Mouse (Mus musculus) testis, postnatal 10 days (tissue): ENCODE measurements around the gene Rarg.
"Not testable (repeated sequence)": the region's sequence is repeated elsewhere in the genome, so short reads cannot be mapped to it uniquely, and the experiment has no call there.

Experiments used
- DNase-seq: peaks from one replicate; pipeline ENCODE4 v3.0.0; 2021; ENCODE audit warnings: low spot score

Rarg gene

DNA sequence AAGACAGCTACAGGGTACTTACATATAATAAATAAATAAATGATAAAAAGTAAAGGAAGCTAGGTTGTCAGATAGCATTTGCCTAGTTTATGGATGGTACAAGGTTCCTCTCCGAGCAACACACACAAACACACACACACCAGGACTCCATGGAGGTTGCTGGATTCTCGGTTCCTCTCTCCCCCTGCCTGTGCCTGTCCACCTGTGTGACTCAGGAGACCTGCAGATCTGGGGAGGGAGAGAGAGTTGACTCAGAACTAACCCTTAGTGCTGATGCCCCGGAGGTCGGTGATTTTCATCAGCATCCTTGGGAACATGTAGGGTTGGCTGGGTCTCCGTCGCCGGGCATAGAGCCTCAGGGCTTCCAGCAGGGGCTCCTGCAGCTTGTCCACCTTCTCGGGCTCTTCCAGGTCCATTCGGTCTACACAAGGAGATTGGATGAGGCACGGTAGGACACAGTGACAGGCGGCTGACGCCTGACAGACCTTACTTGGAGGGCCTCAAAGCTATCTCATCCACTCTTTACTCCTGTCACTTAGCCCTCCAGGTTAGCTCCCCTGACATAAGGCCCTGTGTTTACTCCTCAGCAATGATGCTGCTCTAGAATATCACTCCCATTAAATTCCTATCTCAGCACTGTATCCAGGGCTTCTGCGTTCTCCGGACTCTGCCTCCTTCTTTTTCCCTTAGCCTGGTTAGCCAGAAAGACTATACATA, 18.6 kb downstream of the Rarg start:
- DNase-seq, result no peak

DNA sequence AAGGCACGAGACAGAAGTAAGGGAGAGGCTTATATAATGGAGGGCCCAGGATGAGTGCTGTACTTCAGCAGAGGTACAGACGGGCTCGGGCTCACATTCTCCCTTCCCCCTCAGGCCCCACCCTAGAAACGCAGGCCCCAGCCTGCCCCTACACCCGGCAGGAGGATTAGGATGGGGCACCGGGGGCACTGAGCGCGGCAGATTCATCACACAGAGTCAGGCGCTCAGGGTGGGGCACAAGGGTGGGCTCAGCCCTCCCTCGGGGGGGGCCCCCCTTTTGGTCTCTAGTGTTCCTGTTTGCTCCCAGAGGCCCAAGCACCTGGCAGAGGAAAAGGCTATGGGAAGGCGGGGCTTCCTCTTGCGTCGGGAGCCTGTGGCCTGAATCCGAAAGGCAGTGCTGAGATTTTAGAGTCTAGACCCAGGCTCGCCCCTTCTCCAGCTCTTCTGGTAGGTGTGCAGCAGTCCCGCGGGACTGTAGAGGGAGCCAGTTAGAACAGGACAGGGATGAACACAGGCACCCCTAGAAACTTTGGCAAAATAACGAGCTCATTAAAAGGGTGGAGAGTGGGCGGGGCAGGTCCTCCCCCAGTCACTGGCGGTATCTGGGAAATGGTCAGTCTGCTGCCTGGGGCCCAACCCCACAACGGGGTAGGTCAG, 21.8 kb downstream of the Rarg start:
- peak; percentile 48 for DNase-seq

DNA sequence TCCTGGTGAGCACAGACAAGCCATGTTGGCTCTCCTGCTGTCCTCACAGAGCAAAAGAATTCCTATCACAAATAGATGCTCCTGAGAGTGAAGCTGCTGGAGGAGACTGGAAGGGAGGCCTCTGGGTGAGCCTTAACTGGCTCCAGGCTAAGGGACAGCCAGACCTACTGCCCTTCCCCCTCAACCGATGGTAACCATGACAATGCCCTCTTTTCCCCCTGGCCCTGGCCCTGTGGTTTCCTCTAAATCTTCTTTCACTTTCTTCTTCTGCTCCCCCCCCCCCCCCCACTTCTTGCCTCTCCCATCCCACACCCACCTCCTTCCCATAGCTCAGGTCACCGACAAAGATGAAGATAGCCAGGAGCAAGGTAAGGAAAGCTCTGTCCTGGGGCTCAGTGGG, 23.4 kb downstream of the Rarg start:
- DNase-seq, result no peak

DNA sequence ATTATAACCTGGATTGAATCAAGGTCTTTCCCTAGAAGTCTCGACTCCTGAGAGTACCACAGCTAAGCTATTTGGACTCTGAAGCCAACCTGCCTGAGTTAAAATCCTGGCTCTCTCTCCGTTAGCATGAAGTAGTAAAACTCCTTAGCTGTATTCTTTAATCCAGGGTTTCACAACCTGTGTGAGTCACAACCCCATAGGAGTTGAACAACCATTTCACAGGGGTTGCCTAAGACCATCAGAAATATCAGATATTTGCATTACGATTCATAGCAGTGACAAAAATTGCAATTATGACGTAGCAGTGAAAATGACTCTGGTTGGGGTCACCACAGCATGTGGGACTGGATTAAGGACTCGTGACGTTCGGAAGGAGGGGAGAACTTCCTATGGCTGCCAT, 24.6 kb downstream of the Rarg start:
- no peak for DNase-seq

DNA sequence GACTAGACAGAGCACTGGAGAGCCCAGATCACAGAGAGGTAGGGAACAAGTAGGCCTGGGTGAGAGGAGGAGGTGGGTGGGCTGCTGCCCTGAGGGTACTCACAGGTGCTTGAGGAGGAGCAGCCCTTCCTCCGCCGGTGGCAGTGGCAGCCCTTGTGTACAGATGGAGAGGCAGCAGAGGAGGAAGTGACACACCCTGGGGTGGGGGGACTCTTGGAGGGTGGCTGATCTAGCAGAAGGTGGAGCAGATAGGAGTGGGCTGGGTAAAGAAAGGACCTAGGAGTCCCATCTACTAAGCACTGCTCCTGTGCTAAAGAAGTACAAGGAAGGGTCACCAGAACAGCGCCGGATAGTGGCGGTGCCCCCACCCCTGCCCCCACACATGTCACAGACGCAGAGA, 25.6 kb downstream of the Rarg start, which contains the start of gene Itgb7:
Gene Itgb7, minus strand, starts transcription at position 197 of the 400 bp plus-strand sequence.
- no peak for DNase-seq

DNA sequence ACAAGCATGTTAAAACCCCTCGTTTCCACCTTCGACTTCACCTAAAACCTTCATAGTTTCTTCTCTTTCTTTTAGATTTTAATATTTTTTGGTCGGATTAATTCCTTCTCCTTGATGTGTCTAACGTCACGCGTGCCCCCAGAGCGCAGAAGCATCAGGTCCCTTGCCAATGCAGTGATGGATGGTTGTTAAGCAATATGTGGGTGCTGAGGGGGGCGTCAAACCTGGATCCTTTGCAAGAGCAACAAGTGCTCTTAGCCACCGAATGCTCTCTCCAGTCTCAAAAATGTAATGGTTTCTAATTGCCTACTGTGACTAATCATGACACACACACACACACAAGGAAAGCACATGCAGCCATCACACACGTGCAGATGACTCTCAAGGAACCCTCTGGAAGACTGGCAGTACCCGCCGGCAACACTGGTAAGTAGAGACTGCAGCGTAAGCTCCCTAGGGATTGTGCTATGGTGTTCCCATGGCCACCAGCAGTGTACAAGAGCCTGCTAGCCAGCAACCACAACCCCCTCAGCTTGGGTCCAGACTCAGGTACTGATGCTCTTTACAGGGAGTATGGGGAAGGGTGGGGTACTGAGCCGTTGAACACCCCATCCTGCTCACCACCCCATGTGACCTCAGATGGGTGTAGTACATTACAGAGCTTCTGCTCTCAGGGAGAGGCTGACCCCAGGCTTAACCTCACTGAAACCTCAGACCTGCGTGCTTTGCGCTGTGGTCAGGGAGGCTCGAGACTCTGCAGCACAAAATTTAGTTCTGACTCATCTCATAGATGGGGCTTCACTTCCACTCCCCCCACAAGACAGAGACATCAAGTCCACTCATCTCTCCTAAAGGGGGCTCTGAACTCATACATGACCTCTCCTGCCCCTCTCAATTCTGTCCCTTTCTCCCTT, 26.7 kb downstream of the Rarg start:
- DNase-seq, result no peak

GRCm38 (mm10) chr15:102225619-102226018, 31.7 kb downstream of the Rarg start:
- DNase-seq, result not testable (repeated sequence)

GRCm38 (mm10) chr15:102224992-102225617, 32.2 kb downstream of the Rarg start:
- no peak for DNase-seq

- peak; percentile 90 for DNase-seq
Observed at GRCm38 (mm10) chr15:102224186-102224991, 32.9 kb downstream of the Rarg start.

GRCm38 (mm10) chr15:102222386-102222785, 34.9 kb downstream of the Rarg start:
- DNase-seq, result peak; percentile 50

DNA sequence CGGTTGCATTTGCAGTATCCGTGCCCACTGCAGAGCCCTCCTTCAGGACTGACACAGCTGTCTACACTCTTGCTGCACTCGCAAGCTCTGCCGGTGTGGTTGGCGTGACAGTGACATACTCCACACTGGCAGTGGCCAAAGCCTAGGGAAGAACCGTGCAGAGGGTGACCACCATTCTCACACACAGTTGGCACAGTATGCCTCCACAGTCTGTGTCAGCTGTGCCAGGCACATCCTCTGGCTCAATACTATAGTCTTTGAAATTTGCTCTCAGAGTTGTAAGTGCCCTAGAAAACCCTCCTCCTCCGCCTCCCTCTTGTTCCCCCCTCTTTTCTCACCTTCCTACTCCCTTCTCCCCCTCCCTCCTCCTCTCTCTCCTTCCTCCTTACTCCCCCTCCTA, 40.0 kb downstream of the Rarg start:
- no peak for DNase-seq

- DNase-seq, result peak; percentile 52
Observed at GRCm38 (mm10) chr15:102216459-102217228, 40.7 kb downstream of the Rarg start.

- DNase-seq, result no peak
Observed at GRCm38 (mm10) chr15:102215624-102216023, 41.7 kb downstream of the Rarg start.

- DNase-seq, result no peak
Observed at GRCm38 (mm10) chr15:102214132-102214531, 43.2 kb downstream of the Rarg start.

- DNase-seq, result no peak
Observed at GRCm38 (mm10) chr15:102211895-102212294, 45.4 kb downstream of the Rarg start.

DNA sequence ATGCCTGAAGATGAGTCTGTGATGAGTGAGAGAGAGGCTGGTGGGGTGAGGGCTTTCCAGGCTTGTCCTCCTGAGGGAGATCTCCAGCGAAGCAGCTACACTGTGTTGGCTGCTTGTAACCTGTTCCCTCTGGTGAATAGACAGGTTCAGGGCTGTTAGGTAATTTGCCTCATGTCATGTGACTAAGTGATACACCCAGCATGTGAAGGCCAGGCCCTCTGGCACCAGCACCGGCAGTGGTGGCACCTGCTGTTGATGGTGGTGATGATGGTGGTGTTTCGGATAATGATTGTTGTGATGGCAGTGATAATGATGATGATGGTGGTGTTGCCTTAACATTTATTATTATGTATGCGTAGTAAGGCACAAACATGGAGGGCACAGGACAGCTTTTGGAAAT, 46.5 kb downstream of the Rarg start:
- DNase-seq, result no peak

- no peak for DNase-seq
Observed at GRCm38 (mm10) chr15:102209114-102209513, 48.2 kb downstream of the Rarg start.

DNA sequence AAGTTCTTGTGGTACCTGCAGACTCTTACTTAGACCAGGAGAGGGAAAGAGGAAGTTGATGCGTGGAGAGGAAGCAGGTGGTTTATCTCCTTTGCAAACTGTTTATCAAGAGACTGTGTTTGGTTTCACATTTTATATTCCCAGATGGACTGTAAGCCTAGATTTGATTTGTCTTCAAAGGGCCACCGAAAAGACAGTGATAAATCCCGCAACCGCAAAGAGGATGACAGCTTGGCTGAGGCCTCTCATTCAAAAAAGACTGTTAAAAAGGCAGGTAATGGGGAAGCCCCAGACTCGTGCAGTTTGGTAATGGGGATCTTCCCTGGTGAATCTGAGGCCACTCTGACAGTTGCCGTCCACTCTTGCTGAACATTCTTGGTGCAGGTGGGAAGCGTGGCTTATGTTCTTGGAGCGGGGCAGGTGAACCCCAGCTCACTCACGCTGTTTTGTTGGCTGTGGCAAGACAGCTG, 49.2 kb downstream of the Rarg start:
- no peak for DNase-seq

GRCm38 (mm10) chr15:102207351-102207750, 50.0 kb downstream of the Rarg start:
- no peak for DNase-seq

- DNase-seq, result no peak
Observed at GRCm38 (mm10) chr15:102205779-102206178, 51.5 kb downstream of the Rarg start.
